Mouse (Mus musculus): ENCODE data around the gene Hpn. TPM values are rescaled to one million over a fixed set of nuclear protein-coding genes. Genes with fewer than 3 reads are reported as not detected.

The Hpn gene
- total RNA-seq, 2 experiments from 2014 or later, result 15.0 to 20.7 TPM

GRCm38 (mm10) chr7:31113800-31114199 lies 1.3 kb downstream of the Hpn start:
- DNase-seq (ENCODE audit: low spot score), result no peak

GRCm38 (mm10) chr7:31112036-31112435 lies 3.1 kb downstream of the Hpn start:
- DNase-seq (ENCODE audit: low spot score), result no peak

- DNase-seq (ENCODE audit: low spot score), result no peak
Observed at GRCm38 (mm10) chr7:31110861-31111385, 4.2 kb downstream of the Hpn start.

GRCm38 (mm10) chr7:31109796-31110195 lies 5.3 kb downstream of the Hpn start:
- no peak for DNase-seq (ENCODE audit: low spot score)

GRCm38 (mm10) chr7:31109091-31109490 lies 6.0 kb downstream of the Hpn start:
- DNase-seq (ENCODE audit: low spot score), result peak; percentile 38

GRCm38 (mm10) chr7:31107781-31108180 lies 7.3 kb downstream of the Hpn start:
- no peak for DNase-seq (ENCODE audit: low spot score)

GRCm38 (mm10) chr7:31106166-31106565 lies 8.9 kb downstream of the Hpn start:
- DNase-seq (ENCODE audit: low spot score), result no peak

- DNase-seq (ENCODE audit: low spot score), result peak; percentile 72
Observed at GRCm38 (mm10) chr7:31105061-31105768, 9.9 kb downstream of the Hpn start.

- DNase-seq (ENCODE audit: low spot score), result no peak
Observed at GRCm38 (mm10) chr7:31100786-31101185, 14.3 kb downstream of the Hpn start.

- no peak for DNase-seq (ENCODE audit: low spot score)
Observed at GRCm38 (mm10) chr7:31099612-31099982, 15.5 kb downstream of the Hpn start.

- no peak for DNase-seq (ENCODE audit: low spot score)
Observed at GRCm38 (mm10) chr7:31098697-31099611, 16.1 kb downstream of the Hpn start.

- DNase-seq (ENCODE audit: low spot score), result peak; percentile 92
Observed at GRCm38 (mm10) chr7:31097583-31098248, 17.4 kb downstream of the Hpn start.

- DNase-seq (ENCODE audit: low spot score), result no peak
Observed at GRCm38 (mm10) chr7:31096892-31097564, 18.1 kb downstream of the Hpn start.

- no peak for DNase-seq (ENCODE audit: low spot score)
Observed at GRCm38 (mm10) chr7:31094774-31095501, 20.2 kb downstream of the Hpn start.

- DNase-seq (ENCODE audit: low spot score), result no peak
Observed at GRCm38 (mm10) chr7:31089721-31090120, 25.4 kb downstream of the Hpn start.

GRCm38 (mm10) chr7:31088206-31088605 lies 26.9 kb downstream of the Hpn start:
- no peak for DNase-seq (ENCODE audit: low spot score)

- DNase-seq (ENCODE audit: low spot score), result no peak
Observed at GRCm38 (mm10) chr7:31087262-31087661, 27.8 kb downstream of the Hpn start.

GRCm38 (mm10) chr7:31086175-31086755 lies 28.8 kb downstream of the Hpn start:
- DNase-seq (ENCODE audit: low spot score), result no peak

- peak; percentile 56 for DNase-seq (ENCODE audit: low spot score)
Observed at GRCm38 (mm10) chr7:31085171-31085570, 29.9 kb downstream of the Hpn start.

- DNase-seq (ENCODE audit: low spot score), result no peak
Observed at GRCm38 (mm10) chr7:31084140-31084539, 30.9 kb downstream of the Hpn start.
